Mouse (Mus musculus): ENCODE results near the gene Ranbp10. TPM values are rescaled to one million over a fixed set of nuclear protein-coding genes. Genes with fewer than 3 reads are reported as not detected.
"Not testable (repeated sequence)": the region's sequence is repeated elsewhere in the genome, so short reads cannot be mapped to it uniquely, and the experiment has no call there.

Gene Ranbp10
- polyA plus RNA-seq, 1 experiment from 2014 or later: 11.1 TPM

DNA sequence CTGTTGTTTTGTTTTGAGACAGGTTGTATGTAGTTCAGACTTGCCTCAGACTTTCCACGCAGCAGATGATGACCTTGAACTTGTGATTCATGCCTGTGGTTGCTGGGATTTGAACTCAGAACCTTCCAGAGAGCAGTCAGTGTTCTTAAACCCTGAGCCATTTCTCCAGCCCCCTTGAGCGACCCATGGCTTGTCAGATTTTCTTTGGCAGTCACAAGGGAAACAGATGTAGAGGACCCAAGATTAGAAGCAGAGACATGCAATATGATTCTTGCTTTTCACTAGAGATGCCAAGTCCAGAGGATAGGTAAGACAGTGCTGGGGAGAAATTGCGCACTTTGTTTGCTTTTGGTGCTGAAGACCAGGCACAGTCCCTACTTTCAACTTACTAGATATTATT lies 26.0 kb upstream of the Ranbp10 start, which contains the start of gene Cenpt:
Gene Cenpt (minus strand): TSS at position 101 of the 400 bp plus-strand sequence.
- H3K4me3 ChIP-seq: peak within 1 kb of the TSS; percentile 81; the same call in 1 of the 2 replicates
- DNase-seq (ENCODE audit: extremely low spot score, low spot score): no peak
- 93% methylated on average over 3 of the region's 3 CpGs for WGBS

GRCm38 (mm10) chr8:105852146-105852729 lies 25.1 kb upstream of the Ranbp10 start:
- Histone ChIP-seq H3K4me1 (peaks cover 39% of the 10 kb centered on the region), H3K27ac (peak overlapping the region; percentile 86), H3K27me3 (ENCODE audit: poor library complexity, severe bottlenecking) (no peaks in the 10 kb centered on the region), H3K4me3 (peak overlapping the region; percentile 81), H3K9me3 (no peaks in the 10 kb centered on the region), H3K36me3 (replicated peaks) (peaks cover 30% of the 10 kb centered on the region)
- no peak for DNase-seq (ENCODE audit: extremely low spot score, low spot score)
- WGBS: 83% methylated on average over 12 of the region's 12 CpGs

More for the DNA sequence above, 26.0 kb upstream of the Ranbp10 start, which contains the start of gene Cenpt:
- Histone ChIP-seq H3K4me1 (peaks cover 48% of the 10 kb centered on the region), H3K27me3 (ENCODE audit: poor library complexity, severe bottlenecking) (no peaks in the 10 kb centered on the region), H3K27ac (no peak within 1 kb of the TSS), H3K36me3 (replicated peaks) (peaks cover 28% of the 10 kb centered on the region), H3K9me3 (no peaks in the 10 kb centered on the region)

GRCm38 (mm10) chr8:105851651-105852143 lies 24.5 kb upstream of the Ranbp10 start:
- WGBS: under 1% methylated on average over 34 of the region's 34 CpGs

DNA sequence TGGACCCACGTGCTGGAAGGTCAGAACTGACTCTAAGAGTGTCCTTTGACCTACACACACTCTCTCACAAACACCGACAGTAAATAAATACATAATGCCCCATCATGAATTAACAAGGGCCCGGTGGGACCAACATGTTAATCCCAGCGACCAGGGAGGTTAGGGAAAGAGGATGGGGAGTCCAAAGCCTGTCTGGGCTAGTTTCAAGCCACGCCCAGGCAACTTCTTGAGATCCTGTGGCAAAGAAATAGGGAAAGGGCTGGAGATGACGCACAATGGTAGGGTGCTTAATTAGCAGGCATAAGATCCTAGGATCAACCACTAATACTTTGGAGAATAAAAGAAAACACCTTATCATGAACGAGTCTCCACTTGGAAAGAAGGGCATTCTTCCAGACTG lies 23.5 kb upstream of the Ranbp10 start:
- DNase-seq (ENCODE audit: extremely low spot score, low spot score): no peak
- Histone ChIP-seq H3K27ac (no peak overlapping the region; the same call in 1 of the 2 replicates), H3K27me3 (ENCODE audit: poor library complexity, severe bottlenecking) (no peaks in the 10 kb centered on the region), H3K36me3 (replicated peaks) (peaks cover 44% of the 10 kb centered on the region), H3K9me3 (no peaks in the 10 kb centered on the region), H3K4me1 (peaks cover 23% of the 10 kb centered on the region), H3K4me3 (peak overlapping the region; percentile 81)
- WGBS: 79% methylated on average over 7 of the region's 7 CpGs

More at GRCm38 (mm10) chr8:105851651-105852143, 24.5 kb upstream of the Ranbp10 start:
- DNase-seq (ENCODE audit: extremely low spot score, low spot score): peak; percentile 91
- H3K4me1 ChIP-seq: peaks cover 34% of the 10 kb centered on the region
- H3K4me3 ChIP-seq: peak overlapping the region; percentile 81
- no peaks in the 10 kb centered on the region for H3K27me3 ChIP-seq (ENCODE audit: poor library complexity, severe bottlenecking)
- peaks cover 33% of the 10 kb centered on the region for H3K36me3 ChIP-seq (replicated peaks)
- no peaks in the 10 kb centered on the region for H3K9me3 ChIP-seq
- peak overlapping the region; percentile 86 for H3K27ac ChIP-seq

GRCm38 (mm10) chr8:105850014-105850413 lies 22.9 kb upstream of the Ranbp10 start:
- Histone ChIP-seq H3K4me3 (no peak overlapping the region), H3K9me3 (no peaks in the 10 kb centered on the region), H3K27ac (no peak overlapping the region), H3K36me3 (replicated peaks) (peaks cover 50% of the 10 kb centered on the region), H3K4me1 (peaks cover 17% of the 10 kb centered on the region), H3K27me3 (ENCODE audit: poor library complexity, severe bottlenecking) (no peaks in the 10 kb centered on the region)
- DNase-seq (ENCODE audit: extremely low spot score, low spot score): no peak
- WGBS: 79% methylated on average over 4 of the region's 4 CpGs

- 89% methylated on average over 11 of the region's 11 CpGs for WGBS
- Histone ChIP-seq H3K36me3 (replicated peaks) (peaks cover 82% of the 10 kb centered on the region), H3K4me3 (no peak overlapping the region), H3K4me1 (peaks cover 12% of the 10 kb centered on the region), H3K9me3 (no peaks in the 10 kb centered on the region), H3K27me3 (ENCODE audit: poor library complexity, severe bottlenecking) (no peaks in the 10 kb centered on the region), H3K27ac (no peak overlapping the region)
- DNase-seq (ENCODE audit: extremely low spot score, low spot score): no peak
Measured at GRCm38 (mm10) chr8:105846678-105847077, 19.5 kb upstream of the Ranbp10 start.

GRCm38 (mm10) chr8:105839209-105839608 lies 12.1 kb upstream of the Ranbp10 start:
- Histone ChIP-seq H3K4me3 (no peak overlapping the region), H3K36me3 (replicated peaks) (peaks cover 34% of the 10 kb centered on the region), H3K4me1 (peaks cover 9% of the 10 kb centered on the region; the same call in 1 of the 2 replicates), H3K27ac (no peak overlapping the region), H3K27me3 (ENCODE audit: poor library complexity, severe bottlenecking) (no peaks in the 10 kb centered on the region), H3K9me3 (no peaks in the 10 kb centered on the region)
- no peak for DNase-seq (ENCODE audit: extremely low spot score, low spot score)
- 89% methylated on average over 5 of the region's 5 CpGs for WGBS

DNA sequence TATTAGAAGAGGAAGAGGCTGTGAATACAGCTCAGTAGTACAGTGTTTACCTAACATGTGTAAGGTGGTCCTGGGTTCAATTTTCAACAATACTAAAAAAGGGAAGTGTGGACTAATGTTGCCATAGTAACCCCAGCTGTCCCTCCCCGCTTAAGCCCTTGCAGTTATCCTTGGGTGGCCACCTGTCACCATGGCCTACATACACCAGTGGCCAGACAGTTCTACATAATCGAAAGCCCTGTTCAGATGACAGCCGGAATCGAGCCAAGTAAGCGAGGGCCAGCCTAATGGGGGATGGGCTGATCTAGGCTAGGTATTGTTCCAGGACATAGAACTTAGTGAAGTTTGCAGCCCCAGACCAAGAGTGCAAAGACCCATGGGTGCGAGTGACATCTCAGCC lies 9.8 kb upstream of the Ranbp10 start:
- 89% methylated on average over 6 of the region's 6 CpGs for WGBS
- DNase-seq (ENCODE audit: extremely low spot score, low spot score): no peak
- Histone ChIP-seq H3K9me3 (no peaks in the 10 kb centered on the region), H3K27me3 (ENCODE audit: poor library complexity, severe bottlenecking) (no peaks in the 10 kb centered on the region), H3K4me1 (peaks cover 9% of the 10 kb centered on the region; the same call in 1 of the 2 replicates), H3K4me3 (no peak overlapping the region), H3K36me3 (replicated peaks) (peaks cover 13% of the 10 kb centered on the region), H3K27ac (no peak overlapping the region)

- Histone ChIP-seq H3K9me3 (no peaks in the 10 kb centered on the region), H3K4me3 (no peak overlapping the region), H3K27me3 (ENCODE audit: poor library complexity, severe bottlenecking) (no peaks in the 10 kb centered on the region), H3K27ac (no peak overlapping the region), H3K4me1 (peaks cover 9% of the 10 kb centered on the region; the same call in 1 of the 2 replicates), H3K36me3 (replicated peaks) (no peaks in the 10 kb centered on the region)
- WGBS: 31% methylated on average over 11 of the region's 11 CpGs
- peak; percentile 31 for DNase-seq (ENCODE audit: extremely low spot score, low spot score)
Measured at GRCm38 (mm10) chr8:105835318-105835717, 8.2 kb upstream of the Ranbp10 start.

DNA sequence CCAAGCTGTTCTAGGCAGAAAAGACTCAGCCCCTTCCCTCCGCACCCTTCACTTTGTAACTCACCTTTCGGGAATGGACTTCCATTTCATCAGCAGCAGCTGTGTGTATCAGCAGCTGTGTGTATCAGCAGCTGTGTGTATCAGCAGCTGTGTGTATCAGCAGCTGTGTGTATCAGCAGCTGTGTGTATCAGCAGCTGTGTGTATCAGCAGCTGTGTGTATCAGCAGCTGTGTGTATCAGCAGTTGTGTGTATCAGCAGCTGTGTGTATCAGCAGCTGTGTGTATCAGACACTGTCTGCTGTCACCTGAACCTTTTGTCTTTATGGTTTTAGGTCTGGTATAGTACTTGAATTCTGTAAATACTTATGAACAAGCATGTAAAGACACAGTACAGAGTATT lies 6.6 kb upstream of the Ranbp10 start:
- H3K9me3 ChIP-seq; H3K27ac ChIP-seq; DNase-seq (ENCODE audit: extremely low spot score, low spot score); H3K4me1 ChIP-seq; H3K36me3 ChIP-seq (replicated peaks); H3K4me3 ChIP-seq; H3K27me3 ChIP-seq (ENCODE audit: poor library complexity, severe bottlenecking): not testable (repeated sequence)
- WGBS: 81% methylated on average over 2 of the region's 2 CpGs

GRCm38 (mm10) chr8:105826379-105826778 lies 771 bp downstream of the Ranbp10 start:
- WGBS: 15% methylated on average over 4 of the region's 4 CpGs
- Histone ChIP-seq H3K4me1 (peaks cover 18% of the 10 kb centered on the region), H3K27ac (peak overlapping the region; percentile 93), H3K4me3 (peak overlapping the region; percentile 97), H3K36me3 (replicated peaks) (peaks cover 44% of the 10 kb centered on the region), H3K9me3 (0 out of 2 replicates have a peak, but pooled peaks cover 2% of the 10 kb centered on the region), H3K27me3 (ENCODE audit: poor library complexity, severe bottlenecking) (no peaks in the 10 kb centered on the region)
- no peak for DNase-seq (ENCODE audit: extremely low spot score, low spot score)

DNA sequence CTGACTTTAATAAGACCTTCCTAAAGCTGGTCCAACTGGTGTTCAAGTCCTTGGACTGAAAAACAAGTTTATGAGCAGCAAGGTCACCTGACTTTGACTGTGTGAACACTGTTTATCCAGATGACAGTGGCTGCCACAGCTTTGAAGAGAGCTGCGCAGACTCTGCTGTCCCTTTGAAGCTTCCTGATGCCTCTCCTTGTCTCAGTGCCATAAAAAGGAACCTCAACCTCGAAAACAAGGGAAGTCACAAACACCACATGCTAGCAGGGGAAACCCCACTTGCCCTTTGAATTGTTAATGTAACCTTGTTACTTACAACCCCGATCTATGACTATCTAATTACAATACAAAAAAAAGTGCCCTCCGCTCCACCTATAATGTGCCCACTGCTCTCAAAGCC lies 1.6 kb downstream of the Ranbp10 start:
- Histone ChIP-seq H3K4me1 (peaks cover 18% of the 10 kb centered on the region), H3K4me3 (peak overlapping the region; percentile 97), H3K36me3 (replicated peaks) (peaks cover 53% of the 10 kb centered on the region), H3K27me3 (ENCODE audit: poor library complexity, severe bottlenecking) (no peaks in the 10 kb centered on the region), H3K27ac (no peak overlapping the region), H3K9me3 (0 out of 2 replicates have a peak, but pooled peaks cover 2% of the 10 kb centered on the region)
- DNase-seq (ENCODE audit: extremely low spot score, low spot score): no peak
- 90% methylated on average over 4 of the region's 4 CpGs for WGBS

DNA sequence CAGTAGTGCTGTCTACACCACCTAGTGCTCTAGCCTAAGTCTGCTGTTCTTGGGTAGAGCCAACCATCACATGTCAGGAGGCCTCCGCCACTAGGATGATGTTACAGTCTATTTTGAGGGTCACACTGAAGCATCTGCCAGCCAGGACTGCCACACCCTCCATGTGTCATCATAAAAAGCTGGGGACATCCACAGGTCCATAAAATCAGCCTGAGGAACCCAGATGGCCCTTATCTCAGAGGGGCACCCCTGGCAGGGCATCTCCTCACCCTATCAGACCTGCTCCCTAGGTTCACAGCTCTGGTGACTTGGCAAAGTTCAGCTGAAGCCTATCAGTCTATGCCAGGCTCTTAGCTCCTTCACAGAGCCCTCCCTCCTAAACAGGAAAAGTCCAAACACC lies 6.2 kb downstream of the Ranbp10 start:
- Histone ChIP-seq H3K4me1 (peaks cover 6% of the 10 kb centered on the region), H3K27me3 (ENCODE audit: poor library complexity, severe bottlenecking) (no peaks in the 10 kb centered on the region), H3K27ac (no peak overlapping the region), H3K36me3 (replicated peaks) (peaks cover 91% of the 10 kb centered on the region), H3K4me3 (no peak overlapping the region), H3K9me3 (0 out of 2 replicates have a peak, but pooled peaks cover 2% of the 10 kb centered on the region)
- no peak for DNase-seq (ENCODE audit: extremely low spot score, low spot score)
- 100% methylated on average over 1 of the region's 1 CpGs for WGBS

Measured in forebrain, embryonic 10.5 days (tissue).